Mouse (Mus musculus): Measurements from ENCODE around the gene Zscan10. TPM values are rescaled to one million over a fixed set of nuclear protein-coding genes. Genes with fewer than 3 reads are reported as not detected.

Zscan10 gene
- polyA plus RNA-seq, 1 experiment from 2014 or later, result not detected

DNA sequence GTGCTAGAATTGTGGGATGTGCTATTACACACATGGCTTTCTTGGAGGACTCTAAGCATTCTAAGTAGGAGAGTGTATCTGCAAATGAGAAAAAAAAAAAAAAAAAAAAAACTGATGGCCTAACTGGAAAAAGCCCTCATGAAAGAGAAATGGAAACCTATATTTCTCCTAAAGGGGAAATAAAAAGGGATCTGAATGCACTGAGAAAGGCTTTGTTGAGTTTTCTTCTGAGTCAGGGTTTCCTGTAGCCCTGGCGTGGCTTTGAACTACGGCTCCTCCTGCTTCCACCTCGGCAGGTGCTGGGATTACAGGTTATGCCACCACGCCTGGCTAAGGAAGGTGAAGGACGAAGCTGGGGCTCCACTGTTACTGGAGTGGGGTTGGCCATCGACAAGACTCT, 53.3 kb downstream of the Zscan10 start:
- no peak for ATAC-seq
- Histone ChIP-seq H3K4me3 (ENCODE audit: low read depth, low read length) (no peak overlapping the region), H3K9me3 (ENCODE audit: control insufficient read depth) (no peaks in the 10 kb centered on the region), H3K27me3 (replicated peaks; ENCODE audit: control insufficient read depth, insufficient read depth, low read length) (no peaks in the 10 kb centered on the region), H3K27ac (ENCODE audit: low read depth, low read length) (no peak overlapping the region), H3K9ac (ENCODE audit: low read depth, low read length) (no peak overlapping the region), H3K4me2 (replicated peaks; ENCODE audit: low read depth) (no peak overlapping the region), H3K4me1 (replicated peaks; ENCODE audit: control insufficient read depth, insufficient read depth, low read length) (no peaks in the 10 kb centered on the region), H3K36me3 (ENCODE audit: control insufficient read depth, insufficient read depth) (no peaks in the 10 kb centered on the region)
- TF ChIP-seq CTCF (IDR thresholded peaks at IDR 0.05; ENCODE audit: low read depth), result no peak
- 38% methylated on average over 6 of the region's 6 CpGs for WGBS

DNA sequence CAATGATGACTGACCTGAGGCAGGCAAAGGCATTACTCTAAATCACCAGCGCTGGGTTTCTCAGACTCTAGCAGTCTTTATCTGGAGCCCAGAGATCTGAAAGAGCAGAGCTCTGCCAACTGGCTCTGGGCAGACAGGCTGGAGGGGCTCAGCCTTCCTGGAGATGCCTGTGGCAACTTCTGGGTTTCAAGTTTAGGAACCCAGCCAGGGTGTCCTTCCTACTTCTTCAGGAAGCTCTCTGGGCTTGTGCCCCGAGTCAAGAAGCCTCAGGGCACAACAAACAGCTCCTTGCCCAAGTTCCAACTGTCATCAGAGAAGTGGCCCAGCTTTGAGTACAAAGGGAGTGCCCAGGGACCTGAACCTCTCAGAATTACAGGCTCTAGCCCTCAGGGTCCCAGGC, 53.8 kb downstream of the Zscan10 start:
- ATAC-seq, result no peak
- Histone ChIP-seq H3K36me3 (ENCODE audit: control insufficient read depth, insufficient read depth) (no peaks in the 10 kb centered on the region), H3K27ac (ENCODE audit: low read depth, low read length) (no peak overlapping the region), H3K4me1 (replicated peaks; ENCODE audit: control insufficient read depth, insufficient read depth, low read length) (no peaks in the 10 kb centered on the region), H3K4me3 (ENCODE audit: low read depth, low read length) (no peak overlapping the region), H3K27me3 (replicated peaks; ENCODE audit: control insufficient read depth, insufficient read depth, low read length) (no peaks in the 10 kb centered on the region), H3K4me2 (replicated peaks; ENCODE audit: low read depth) (no peak overlapping the region), H3K9me3 (ENCODE audit: control insufficient read depth) (no peaks in the 10 kb centered on the region), H3K9ac (ENCODE audit: low read depth, low read length) (no peak overlapping the region)
- no peak for TF ChIP-seq CTCF (IDR thresholded peaks at IDR 0.05; ENCODE audit: low read depth)
- WGBS, result 64% methylated on average over 2 of the region's 2 CpGs

DNA sequence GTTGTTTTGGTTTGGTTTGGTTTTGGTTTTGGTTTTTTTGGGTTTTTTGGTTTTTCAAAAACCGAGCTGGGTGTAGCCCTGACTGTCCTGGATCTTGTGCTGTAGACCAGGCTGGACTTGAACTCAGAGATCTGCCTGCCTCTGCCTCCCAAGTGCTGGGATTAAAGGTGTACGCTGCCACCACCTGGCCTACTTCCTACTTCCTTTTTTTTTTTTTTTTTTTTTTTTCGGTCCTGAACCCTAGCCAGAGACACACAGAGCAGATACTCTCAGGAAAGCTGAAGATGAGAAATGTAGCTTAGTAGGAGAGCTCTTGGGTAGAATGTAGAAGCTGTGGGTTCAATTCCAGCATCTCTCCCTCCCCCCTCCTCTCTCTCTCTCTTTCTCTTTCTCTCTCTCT, 57.8 kb downstream of the Zscan10 start:
- Histone ChIP-seq H3K4me3 (ENCODE audit: low read depth, low read length) (no peak overlapping the region), H3K9me3 (ENCODE audit: control insufficient read depth) (no peaks in the 10 kb centered on the region), H3K27me3 (replicated peaks; ENCODE audit: control insufficient read depth, insufficient read depth, low read length) (peaks cover 4% of the 10 kb centered on the region; the same call in 1 of the 2 replicates), H3K4me2 (replicated peaks; ENCODE audit: low read depth) (no peak overlapping the region), H3K9ac (ENCODE audit: low read depth, low read length) (no peak overlapping the region), H3K27ac (ENCODE audit: low read depth, low read length) (no peak overlapping the region), H3K4me1 (replicated peaks; ENCODE audit: control insufficient read depth, insufficient read depth, low read length) (no peaks in the 10 kb centered on the region), H3K36me3 (ENCODE audit: control insufficient read depth, insufficient read depth) (no peaks in the 10 kb centered on the region)
- 91% methylated on average over 3 of the region's 3 CpGs for WGBS
- no peak for ATAC-seq
- no peak for TF ChIP-seq CTCF (IDR thresholded peaks at IDR 0.05; ENCODE audit: low read depth)

DNA sequence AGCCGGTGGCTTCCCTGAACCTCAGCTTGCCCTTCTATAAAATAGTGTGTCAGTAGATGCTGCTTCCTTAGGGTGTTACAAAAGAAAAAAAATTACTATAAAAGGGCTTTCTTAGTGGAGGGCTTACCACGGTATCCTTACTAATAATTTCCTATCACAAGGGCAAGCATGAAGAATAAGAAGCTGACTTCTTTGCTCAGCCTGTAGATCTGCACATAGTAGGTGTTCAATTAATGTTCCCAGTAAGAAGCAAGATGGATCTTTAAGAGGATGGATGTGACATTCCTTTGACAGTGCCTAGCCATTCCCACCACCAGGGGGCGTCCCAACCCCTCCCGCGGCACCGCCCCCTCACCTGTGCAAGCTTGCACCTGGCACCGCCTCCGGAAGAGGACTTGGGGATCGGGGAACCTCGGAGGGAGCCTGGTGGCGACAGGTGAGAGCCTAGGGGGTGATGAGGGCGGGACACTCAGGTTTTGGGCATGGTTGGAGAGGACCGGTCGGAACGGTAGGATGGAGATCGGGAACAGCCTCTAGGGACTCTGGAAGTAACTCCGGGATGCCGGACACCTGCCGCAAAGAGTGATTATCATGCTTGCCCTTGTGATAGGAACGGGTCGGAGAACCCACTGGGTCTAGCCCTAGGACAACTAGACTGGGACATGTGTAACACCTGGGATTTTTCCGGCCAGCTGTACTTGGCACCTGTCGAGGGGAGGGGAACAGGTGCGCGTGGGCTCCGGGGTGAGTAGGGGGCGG, 59.6 kb downstream of the Zscan10 start, which contains the start of gene Bicdl2:
TSS of gene Bicdl2 (plus strand) at position 390 of the 759 bp plus-strand sequence.
- Histone ChIP-seq H3K27ac (ENCODE audit: low read depth, low read length) (no peak within 1 kb of the TSS), H3K27me3 (replicated peaks; ENCODE audit: control insufficient read depth, insufficient read depth, low read length) (peaks cover 4% of the 10 kb centered on the region; the same call in 1 of the 2 replicates), H3K9ac (ENCODE audit: low read depth, low read length) (peak within 1 kb of the TSS; percentile 45)

More for the DNA sequence above, 59.6 kb downstream of the Zscan10 start, which contains the start of gene Bicdl2:
- Histone ChIP-seq H3K4me2 (replicated peaks; ENCODE audit: low read depth) (peak within 1 kb of the TSS; percentile 80), H3K4me1 (replicated peaks; ENCODE audit: control insufficient read depth, insufficient read depth, low read length) (no peaks in the 10 kb centered on the region), H3K9me3 (ENCODE audit: control insufficient read depth) (no peaks in the 10 kb centered on the region), H3K36me3 (ENCODE audit: control insufficient read depth, insufficient read depth) (peaks cover 1% of the 10 kb centered on the region; the same call in 1 of the 2 replicates), H3K4me3 (ENCODE audit: low read depth, low read length) (peak within 1 kb of the TSS; percentile 55)
- peak; percentile 70 for ATAC-seq
- TF ChIP-seq CTCF (IDR thresholded peaks at IDR 0.05; ENCODE audit: low read depth), result peak; percentile 94
- WGBS, result 3% methylated on average over 27 of the region's 27 CpGs

Other genes starting within 250 kb of the Zscan10 start
- not detected in 2 replicates for gene Vmn2r116, start 216.3 kb upstream of the Zscan10 start, polyA plus RNA-seq (2015; fragmentation: Nextera tagmentation; extraction: Ambion mirVana)
- gene Vmn2r117, start 121.2 kb upstream of the Zscan10 start, polyA plus RNA-seq (2015; fragmentation: Nextera tagmentation; extraction: Ambion mirVana), result not detected in 2 replicates
- gene Zfp213, start 36.6 kb upstream of the Zscan10 start, polyA plus RNA-seq (2015; fragmentation: Nextera tagmentation; extraction: Ambion mirVana), result 8.1 and 8.2 TPM in 2 replicates
- gene Zfp13, start 1.4 kb upstream of the Zscan10 start, polyA plus RNA-seq (2015; fragmentation: Nextera tagmentation; extraction: Ambion mirVana), result 3.1 and 3.4 TPM in 2 replicates
- 0.13 and 0.16 TPM in 2 replicates for gene Mmp25, start 44.4 kb downstream of the Zscan10 start, polyA plus RNA-seq (2015; fragmentation: Nextera tagmentation; extraction: Ambion mirVana)
- 7.8 and 8.5 TPM in 2 replicates for gene Bicdl2, start 59.6 kb downstream of the Zscan10 start, polyA plus RNA-seq (2015; fragmentation: Nextera tagmentation; extraction: Ambion mirVana)
- gene Hcfc1r1, start 72.7 kb downstream of the Zscan10 start, polyA plus RNA-seq (2015; fragmentation: Nextera tagmentation; extraction: Ambion mirVana), result 131 and 136 TPM in 2 replicates
- gene Thoc6, start 73.0 kb downstream of the Zscan10 start, polyA plus RNA-seq (2015; fragmentation: Nextera tagmentation; extraction: Ambion mirVana), result 14.7 and 15.5 TPM in 2 replicates
- gene Tnfrsf12a, start 76.6 kb downstream of the Zscan10 start, polyA plus RNA-seq (2015; fragmentation: Nextera tagmentation; extraction: Ambion mirVana), result 46.6 and 50.9 TPM in 2 replicates
- gene Cldn6, start 78.4 kb downstream of the Zscan10 start, polyA plus RNA-seq (2015; fragmentation: Nextera tagmentation; extraction: Ambion mirVana), result 0.38 and 0.42 TPM in 2 replicates
- gene Cldn9, start 83.2 kb downstream of the Zscan10 start, polyA plus RNA-seq (2015; fragmentation: Nextera tagmentation; extraction: Ambion mirVana), result 0.23 and 0.34 TPM in 2 replicates
- 0.05 TPM in 1 of 2 replicates, not detected in the other for gene 1520401A03Rik, start 121.9 kb downstream of the Zscan10 start, polyA plus RNA-seq (2015; fragmentation: Nextera tagmentation; extraction: Ambion mirVana)
- 12.4 and 12.6 TPM in 2 replicates for gene Pkmyt1, start 125.5 kb downstream of the Zscan10 start, polyA plus RNA-seq (2015; fragmentation: Nextera tagmentation; extraction: Ambion mirVana)
- 15.0 and 15.9 TPM in 2 replicates for gene Paqr4, start 140.0 kb downstream of the Zscan10 start, polyA plus RNA-seq (2015; fragmentation: Nextera tagmentation; extraction: Ambion mirVana)
- 2.7 and 2.8 TPM in 2 replicates for gene Kremen2, start 145.0 kb downstream of the Zscan10 start, polyA plus RNA-seq (2015; fragmentation: Nextera tagmentation; extraction: Ambion mirVana)
- 36.8 and 39.0 TPM in 2 replicates for gene Flywch1, start 170.7 kb downstream of the Zscan10 start, polyA plus RNA-seq (2015; fragmentation: Nextera tagmentation; extraction: Ambion mirVana)
- gene Flywch2, start 185.2 kb downstream of the Zscan10 start, polyA plus RNA-seq (2015; fragmentation: Nextera tagmentation; extraction: Ambion mirVana), result 17.6 and 19.1 TPM in 2 replicates
- 185 and 230 TPM in 2 replicates for gene Srrm2, start 189.7 kb downstream of the Zscan10 start, polyA plus RNA-seq (2015; fragmentation: Nextera tagmentation; extraction: Ambion mirVana)
- 994 and 1,025 TPM in 2 replicates for gene Elob, start 228.3 kb downstream of the Zscan10 start, polyA plus RNA-seq (2015; fragmentation: Nextera tagmentation; extraction: Ambion mirVana)
- not detected in 2 replicates for gene Prss33, start 235.2 kb downstream of the Zscan10 start, polyA plus RNA-seq (2015; fragmentation: Nextera tagmentation; extraction: Ambion mirVana)
- gene Prss32, start 243.0 kb downstream of the Zscan10 start, polyA plus RNA-seq (2015; fragmentation: Nextera tagmentation; extraction: Ambion mirVana), result 16.2 and 23.1 TPM in 2 replicates
- gene Prss41, start 243.3 kb downstream of the Zscan10 start, polyA plus RNA-seq (2015; fragmentation: Nextera tagmentation; extraction: Ambion mirVana), result 5.2 and 6.2 TPM in 2 replicates